Mouse (Mus musculus) WW6 (cell line): ENCODE measurements at regions not wholly inside any gene's neighbourhood (a gene's known extent, or its start where the extent isn't known, plus 50 kb on each side); places are given as distances from the start of the nearest gene placed in this dataset.
"Not testable (repeated sequence)": the region's sequence is repeated elsewhere in the genome, so short reads cannot be mapped to it uniquely, and the experiment has no call there.

Experiments used
- DNase-seq: peaks from one replicate; pipeline ENCODE4 v3.0.0-alpha.2; 2013; ENCODE audit warnings: low read depth, low spot score

DNA sequence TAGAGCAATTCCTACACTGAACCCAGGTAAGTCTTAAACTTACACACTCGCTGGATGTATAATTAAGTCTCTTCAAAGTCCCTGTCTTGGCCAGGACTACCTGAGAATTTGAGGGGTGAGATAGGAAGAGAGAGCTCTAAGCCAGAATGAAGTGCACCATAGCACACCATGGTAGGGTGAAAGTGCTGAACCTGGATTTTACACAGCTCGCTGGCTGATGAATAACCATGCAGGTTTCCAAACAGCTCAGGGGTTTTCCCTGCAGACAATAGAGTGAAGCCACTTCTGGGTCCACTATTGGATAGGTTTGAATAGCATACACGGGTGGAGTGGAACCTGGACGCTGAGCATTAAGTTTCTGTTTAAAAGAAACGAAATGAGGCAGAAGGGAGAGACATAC is 180.7 kb upstream of the Plxna2 start:
- no peak for DNase-seq

- no peak for DNase-seq
Measured at GRCm38 (mm10) chr1:194435060-194435459, 183.0 kb upstream of the Plxna2 start.

GRCm38 (mm10) chr1:194428586-194428985 is 189.4 kb upstream of the Plxna2 start:
- no peak for DNase-seq

DNA sequence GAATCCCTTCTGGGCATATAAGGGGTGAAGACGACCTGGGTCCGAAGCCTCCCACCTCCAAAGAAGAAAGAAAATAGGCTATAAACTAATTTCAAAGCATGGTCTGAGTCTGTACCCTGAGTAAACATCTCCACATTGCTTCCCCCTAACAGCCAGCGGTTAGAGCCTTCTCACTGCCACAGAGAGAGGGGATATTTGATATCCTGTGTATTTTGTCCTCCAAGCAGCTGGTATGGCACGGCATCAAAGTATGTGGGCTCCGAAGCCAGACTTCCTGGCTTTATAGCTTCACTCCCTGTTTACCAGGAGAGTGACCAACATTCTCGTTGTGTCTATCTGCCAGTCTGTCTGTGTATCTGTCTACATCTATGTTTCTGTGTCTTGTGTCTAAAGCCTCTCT is 191.7 kb upstream of the Plxna2 start:
- DNase-seq = no peak

GRCm38 (mm10) chr1:194424201-194424600 is 193.8 kb upstream of the Plxna2 start:
- DNase-seq = no peak

GRCm38 (mm10) chr1:194412193-194412592 is 205.8 kb upstream of the Plxna2 start:
- DNase-seq = no peak

DNA sequence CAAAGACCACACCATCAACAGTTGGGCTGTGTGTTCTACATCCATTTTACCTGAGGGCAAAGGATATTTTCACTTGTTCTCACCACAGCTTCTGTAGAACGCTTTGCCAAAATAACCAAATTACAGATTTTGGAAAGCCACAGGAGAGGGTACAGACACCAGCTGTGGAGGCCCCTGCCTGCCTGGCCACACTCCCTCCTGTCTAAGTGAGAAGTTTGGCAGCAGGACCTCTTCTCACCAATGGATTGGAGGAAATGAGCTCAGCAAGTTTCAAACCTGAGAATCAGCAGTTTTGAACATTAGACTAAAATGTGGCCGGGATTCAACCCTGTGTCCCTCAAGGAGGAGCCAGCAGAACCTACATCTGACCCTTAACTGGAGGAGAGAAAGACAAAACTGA is 206.2 kb upstream of the Plxna2 start:
- no peak for DNase-seq

GRCm38 (mm10) chr1:194399281-194399680 is 218.7 kb upstream of the Plxna2 start:
- no peak for DNase-seq

- no peak for DNase-seq
Measured at GRCm38 (mm10) chr1:194396754-194397460, 221.1 kb upstream of the Plxna2 start.

DNA sequence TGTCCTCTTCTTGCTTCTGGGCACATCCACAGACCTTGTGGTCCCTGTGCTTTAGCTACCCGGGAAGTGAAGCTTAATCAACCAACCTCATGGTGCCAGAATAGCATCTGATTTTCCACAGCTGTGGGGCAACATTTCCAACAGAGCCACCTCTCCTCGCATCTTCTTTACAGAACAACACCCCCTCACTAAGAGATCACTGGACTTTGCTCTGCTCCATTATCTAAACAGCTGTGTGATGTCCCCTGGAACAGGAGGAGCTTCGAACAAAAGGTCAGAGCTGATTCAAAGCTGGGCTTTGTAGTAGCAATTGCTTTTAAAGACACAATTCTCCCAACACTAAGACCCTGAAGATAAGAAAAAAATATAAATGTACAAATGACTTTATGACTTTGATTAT is 224.3 kb upstream of the Plxna2 start:
- DNase-seq = no peak

- DNase-seq = no peak
Measured at GRCm38 (mm10) chr1:194390202-194390601, 227.8 kb upstream of the Plxna2 start.

DNA sequence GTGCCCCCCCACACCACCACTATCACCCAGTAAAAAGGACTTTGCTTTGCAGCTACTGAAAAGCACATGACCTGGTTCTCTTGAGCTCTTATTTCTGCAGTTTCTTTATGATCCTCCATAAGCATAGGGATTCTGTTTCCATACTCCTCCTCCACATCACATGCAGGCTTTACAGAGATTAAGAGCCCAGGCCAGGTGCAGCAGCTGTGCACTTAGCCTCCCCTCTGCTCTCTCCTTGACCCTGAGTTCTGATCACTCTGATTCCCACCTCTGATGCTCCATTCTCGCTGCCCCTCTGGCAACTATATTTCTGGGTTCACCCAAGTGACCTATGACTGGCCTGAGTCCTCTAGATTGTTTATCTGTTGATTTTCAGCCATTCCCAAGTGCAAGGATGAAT is 239.9 kb upstream of the Plxna2 start:
- DNase-seq = no peak

GRCm38 (mm10) chr1:194373511-194373910 is 244.5 kb upstream of the Plxna2 start:
- not testable (repeated sequence) for DNase-seq

DNA sequence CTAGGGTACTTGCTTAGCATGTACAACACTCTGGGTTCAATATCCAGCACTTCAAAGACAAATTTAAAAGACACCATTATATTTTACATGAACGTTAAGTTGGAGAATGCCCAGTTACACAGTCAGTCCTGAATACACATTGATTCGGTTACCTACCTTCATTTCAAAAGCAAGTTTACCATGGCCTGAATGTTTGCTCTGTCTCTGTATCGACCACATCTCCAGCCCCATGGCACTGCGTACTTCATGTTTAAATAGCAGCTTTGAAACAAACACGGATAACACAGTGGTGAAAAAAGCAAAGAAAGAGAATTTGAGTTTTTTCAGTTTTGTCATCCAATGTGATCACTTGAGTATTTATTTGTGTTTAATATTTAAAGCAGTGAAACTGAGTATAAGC is 254.1 kb upstream of the Plxna2 start:
- no peak for DNase-seq

GRCm38 (mm10) chr1:194363129-194363768 is 254.8 kb upstream of the Plxna2 start:
- DNase-seq = no peak

- no peak for DNase-seq
Measured at GRCm38 (mm10) chr1:194362298-194362697, 255.7 kb upstream of the Plxna2 start.

DNA sequence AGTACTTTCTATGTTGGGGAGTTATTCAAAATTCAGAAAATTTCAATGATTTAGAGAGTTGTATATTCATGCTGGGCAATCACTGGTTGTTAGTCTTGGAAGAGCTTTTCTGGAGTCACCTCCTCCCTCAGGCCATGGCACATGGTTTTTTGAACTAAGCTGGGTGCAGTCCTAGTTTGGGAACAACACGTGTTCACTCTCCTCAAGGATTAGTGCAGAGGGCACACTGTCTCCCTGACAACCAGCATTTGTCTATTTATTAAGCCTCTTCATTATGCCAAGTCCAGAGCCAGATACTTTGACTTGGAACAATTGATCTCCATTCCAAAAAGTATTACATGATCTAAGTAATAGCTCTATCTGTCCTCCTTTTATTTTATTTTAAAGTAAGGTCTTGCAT is 256.7 kb upstream of the Plxna2 start:
- no peak for DNase-seq

GRCm38 (mm10) chr1:194354332-194355120 is 263.5 kb upstream of the Plxna2 start:
- DNase-seq = no peak

GRCm38 (mm10) chr1:194345304-194346033 is 272.5 kb upstream of the Plxna2 start:
- no peak for DNase-seq

DNA sequence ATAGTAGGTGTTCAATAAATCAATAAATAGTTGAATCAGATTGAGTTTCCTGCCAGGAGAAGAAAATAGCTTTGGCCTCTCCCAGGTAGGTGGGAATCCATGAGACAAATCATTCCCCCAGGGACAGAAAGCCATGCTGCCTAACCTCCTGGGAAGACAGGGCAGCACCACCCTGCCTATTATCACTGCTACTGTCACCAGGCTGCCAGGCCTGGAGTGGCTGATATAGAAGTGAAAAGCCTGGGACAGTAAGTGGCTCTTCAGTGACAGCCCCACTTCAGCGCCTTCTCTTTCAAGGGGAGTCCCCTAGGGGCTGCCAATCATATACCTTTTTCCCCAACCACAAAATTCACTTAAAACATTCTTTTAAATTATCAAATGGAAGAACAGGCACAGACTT is 275.4 kb upstream of the Plxna2 start:
- DNase-seq = no peak

DNA sequence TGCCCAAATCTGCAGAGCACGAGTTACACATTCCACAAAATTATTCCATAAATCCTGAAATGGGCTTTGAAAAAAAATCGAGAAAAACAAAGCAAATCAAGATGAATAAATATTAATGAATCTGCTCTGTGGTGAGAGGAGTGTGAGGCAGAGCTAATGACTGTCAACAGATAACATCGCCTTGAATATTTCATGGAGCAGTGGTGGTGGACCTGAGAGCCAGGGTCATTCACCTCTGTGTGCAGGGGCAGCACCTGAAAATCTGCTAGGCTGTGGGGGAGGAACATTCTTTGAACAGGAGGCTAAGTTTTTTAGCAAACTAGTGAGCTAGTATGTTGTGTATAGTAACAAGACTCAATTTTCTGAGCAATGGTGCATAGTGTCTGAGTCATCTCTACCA is 276.3 kb upstream of the Plxna2 start:
- DNase-seq = no peak
